Mouse (Mus musculus): Measurements from ENCODE around the gene Eef1akmt3.

DNA sequence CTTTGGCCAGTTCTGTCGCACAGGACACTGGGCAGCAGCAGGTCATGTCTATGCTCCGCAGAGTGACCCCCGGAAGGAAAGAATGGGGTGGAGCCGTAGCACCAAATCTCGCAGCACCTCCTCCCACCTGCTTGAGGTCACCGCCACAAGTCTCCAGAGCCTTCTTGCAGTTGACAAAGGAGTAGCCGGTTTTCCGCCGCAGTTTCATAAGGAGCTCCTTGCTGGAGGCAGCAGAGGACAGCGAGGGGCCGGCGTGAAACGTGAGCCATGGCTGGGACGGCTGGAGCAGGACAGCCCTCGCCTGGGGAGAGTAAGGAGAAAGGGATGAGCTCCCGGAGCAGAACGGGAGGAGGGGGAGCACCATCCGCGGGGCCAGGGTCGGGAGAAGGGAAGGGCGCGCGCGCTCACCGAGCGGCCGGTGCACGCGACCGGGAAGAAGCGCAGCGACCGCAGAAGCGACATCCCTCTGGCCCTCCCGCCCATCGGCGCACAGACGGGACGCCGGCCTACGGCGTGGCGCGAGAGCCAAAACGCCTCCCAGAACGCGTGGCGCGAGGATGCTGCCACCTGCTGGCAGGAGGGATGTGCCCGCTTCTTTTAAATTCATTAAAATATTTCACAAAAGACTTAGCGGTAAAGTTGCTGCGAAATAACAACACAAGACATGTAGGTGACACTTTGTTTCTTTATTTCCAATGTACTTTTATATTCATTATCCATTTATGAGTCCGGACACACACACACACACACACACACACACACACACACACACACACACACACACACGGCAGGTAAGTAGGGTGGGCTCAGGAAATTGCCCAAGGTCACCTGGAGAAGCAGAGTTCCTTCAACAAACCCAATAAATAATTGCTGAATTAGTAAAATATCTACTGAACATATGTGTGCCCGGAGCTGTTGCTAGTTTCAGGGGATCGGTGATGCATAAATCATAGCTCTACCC, 10.7 kb downstream of the Eef1akmt3 start, which contains the start of gene Tsfm:
- TF ChIP-seq EP300 (IDR thresholded peaks at IDR 0.05; ENCODE audit: low read depth) (no peak), CTCF (IDR thresholded peaks at IDR 0.05; ENCODE audit: low read depth) (peak; percentile 99)

Measured in liver, postnatal 0 days (tissue).